Mouse (Mus musculus): ENCODE data around the gene Nelfe. TPM values are rescaled to one million over a fixed set of nuclear protein-coding genes. Genes with fewer than 3 reads are reported as not detected.
"Not testable (repeated sequence)": the region's sequence is repeated elsewhere in the genome, so short reads cannot be mapped to it uniquely, and the experiment has no call there.

Gene Nelfe
- polyA plus RNA-seq, 2 experiments = 37.5 to 42.7 TPM

DNA sequence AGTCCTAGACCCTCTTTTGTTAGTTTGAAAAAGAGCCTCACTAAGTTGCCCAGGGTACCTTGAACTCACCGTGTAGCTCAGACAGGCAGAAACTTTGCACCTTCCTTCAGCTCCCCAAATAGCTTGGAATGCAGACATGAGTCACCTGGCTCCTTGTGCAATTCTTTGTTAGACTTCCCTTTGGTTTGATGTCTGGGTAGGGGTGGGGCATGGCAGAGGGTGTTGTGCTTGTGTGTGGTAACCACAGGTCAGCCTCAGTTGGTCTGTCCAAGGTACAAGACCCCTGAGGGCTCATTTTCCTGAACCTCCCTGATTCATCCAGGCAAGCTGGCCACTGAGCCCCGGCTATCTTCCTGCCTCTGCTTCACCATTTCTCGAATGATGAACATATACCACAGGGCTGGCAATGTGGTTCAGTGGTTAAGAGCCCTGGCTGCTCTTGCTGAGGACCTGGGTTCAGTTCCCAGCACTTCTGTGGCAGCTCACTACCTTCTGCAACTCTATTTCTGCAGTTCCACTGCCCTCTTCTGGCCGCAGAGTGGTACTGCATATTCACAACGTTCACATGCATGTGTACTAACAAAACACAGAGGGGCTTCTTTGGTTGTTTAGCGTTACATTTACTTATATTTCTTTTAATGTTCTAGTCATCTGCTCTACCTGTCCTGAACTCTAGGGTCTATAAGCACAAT is 45.2 kb upstream of the Nelfe start:
- H3K27me3 ChIP-seq (ENCODE audit: control insufficient read depth, insufficient read depth, low read length) = no peaks in the 10 kb centered on the region
- peaks cover 2% of the 10 kb centered on the region; the same call in 1 of the 2 replicates for H3K9me3 ChIP-seq (ENCODE audit: control insufficient read depth, low read length)
- no peak overlapping the region for H3K4me3 ChIP-seq (ENCODE audit: insufficient read depth in 1 of 2, low read depth in 2 of 2, low read length in 2 of 2)
- no peak for ATAC-seq (ENCODE audit: insufficient read depth)
- H3K4me2 ChIP-seq (ENCODE audit: low read depth) = no peak overlapping the region
- no peak for DNase-seq (ENCODE audit: low read depth in 3 of 3, low spot score in 3 of 3)
- H3K4me1 ChIP-seq (replicated peaks; ENCODE audit: control insufficient read depth in 2 of 2, insufficient read depth in 2 of 2, low read length in 1 of 2) = peaks cover 0 to 3% of the 10 kb centered on the region in 2 experiments; a peak in 2 of 4 replicates
- 62% methylated on average over 6 of the region's 6 CpGs for WGBS (ENCODE audit: insufficient replicate concordance)
- TF ChIP-seq CTCF (IDR thresholded peaks at IDR 0.05; ENCODE audit: low read depth) = peak; percentile 70
- no peak for TF ChIP-seq EP300 (IDR thresholded peaks at IDR 0.05; ENCODE audit: low read depth)
- H3K36me3 ChIP-seq (replicated peaks; ENCODE audit: control insufficient read depth, insufficient read depth, low read depth) = no peaks in the 10 kb centered on the region
- no peak overlapping the region for H3K27ac ChIP-seq
- no peak overlapping the region for H3K9ac ChIP-seq (replicated peaks)

DNA sequence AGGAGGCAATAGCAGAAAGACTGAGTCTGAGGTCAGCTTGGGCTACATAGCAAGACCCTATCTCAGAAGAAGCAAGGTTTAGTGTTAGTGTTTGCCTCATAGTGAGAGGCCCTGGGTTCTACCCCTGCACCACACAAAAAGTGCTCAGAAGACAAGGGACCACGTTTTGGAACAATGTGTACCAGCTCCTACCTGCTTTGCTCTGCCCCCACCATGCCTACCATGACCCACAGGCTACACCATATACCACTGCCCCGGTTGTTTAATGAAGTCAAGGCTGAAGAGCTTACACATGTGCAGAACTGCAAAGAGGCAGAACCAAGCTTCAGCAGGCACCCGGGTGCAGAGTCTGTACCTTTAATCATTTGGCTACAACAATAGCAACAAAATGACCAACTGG is 43.0 kb upstream of the Nelfe start:
- H3K4me1 ChIP-seq (replicated peaks; ENCODE audit: control insufficient read depth in 2 of 2, insufficient read depth in 2 of 2, low read length in 1 of 2) = peaks cover 0 to 3% of the 10 kb centered on the region in 2 experiments; a peak in 2 of 4 replicates
- 41% methylated on average over 3 of the region's 3 CpGs for WGBS (ENCODE audit: insufficient replicate concordance)
- H3K36me3 ChIP-seq (replicated peaks; ENCODE audit: control insufficient read depth, insufficient read depth, low read depth) = no peaks in the 10 kb centered on the region
- H3K9me3 ChIP-seq (ENCODE audit: control insufficient read depth, low read length) = peaks cover 2% of the 10 kb centered on the region; the same call in 1 of the 2 replicates
- no peak overlapping the region for H3K27ac ChIP-seq
- ATAC-seq (ENCODE audit: insufficient read depth) (no peak), DNase-seq (ENCODE audit: low read depth in 3 of 3, low spot score in 3 of 3) (no peak)
- H3K4me3 ChIP-seq (ENCODE audit: insufficient read depth in 1 of 2, low read depth in 2 of 2, low read length in 2 of 2) = no peak overlapping the region
- H3K27me3 ChIP-seq (ENCODE audit: control insufficient read depth, insufficient read depth, low read length) = no peaks in the 10 kb centered on the region
- no peak overlapping the region for H3K4me2 ChIP-seq (ENCODE audit: low read depth)
- H3K9ac ChIP-seq (replicated peaks) = no peak overlapping the region
- TF ChIP-seq EP300 (IDR thresholded peaks at IDR 0.05; ENCODE audit: low read depth) (no peak), CTCF (IDR thresholded peaks at IDR 0.05; ENCODE audit: low read depth) (no peak)

DNA sequence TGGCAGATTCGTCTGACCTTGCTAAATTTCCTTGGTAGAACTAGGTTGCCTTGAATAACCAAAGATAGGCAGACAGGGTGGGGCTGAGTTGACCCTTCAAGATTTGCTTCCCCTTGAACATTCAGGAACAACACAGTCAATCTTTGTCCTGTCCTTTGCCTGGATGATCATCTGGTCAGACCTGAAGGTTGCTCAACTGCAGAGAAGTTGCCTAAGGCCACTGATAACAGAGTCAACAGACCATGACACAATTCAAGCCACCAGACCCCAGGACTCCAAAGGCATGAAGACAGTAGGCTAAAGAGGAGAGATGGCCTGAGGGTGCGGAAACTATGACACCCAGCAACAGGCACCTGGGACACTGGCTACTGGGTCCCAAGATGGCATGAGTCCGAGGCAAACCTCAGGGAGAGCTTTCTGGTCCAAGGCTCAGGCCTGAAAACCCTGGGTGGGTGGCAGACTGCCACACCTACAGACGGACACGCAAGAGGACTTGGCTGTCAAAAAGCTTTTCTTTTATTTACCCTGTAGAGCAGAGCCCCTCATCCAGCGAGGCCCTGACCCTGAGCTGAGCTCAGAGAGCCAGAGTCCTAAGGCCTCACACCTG is 41.5 kb upstream of the Nelfe start:
- Histone ChIP-seq H3K9ac (replicated peaks) (no peak overlapping the region), H3K36me3 (replicated peaks; ENCODE audit: control insufficient read depth, insufficient read depth, low read depth) (no peaks in the 10 kb centered on the region), H3K4me2 (ENCODE audit: low read depth) (no peak overlapping the region), H3K27ac (no peak overlapping the region), H3K4me1 (replicated peaks; ENCODE audit: control insufficient read depth in 2 of 2, insufficient read depth in 2 of 2, low read length in 1 of 2) (peaks cover 0 to 3% of the 10 kb centered on the region in 2 experiments; a peak in 2 of 4 replicates), H3K4me3 (ENCODE audit: insufficient read depth in 1 of 2, low read depth in 2 of 2, low read length in 2 of 2) (no peak overlapping the region), H3K27me3 (ENCODE audit: control insufficient read depth, insufficient read depth, low read length) (no peaks in the 10 kb centered on the region), H3K9me3 (ENCODE audit: control insufficient read depth, low read length) (peaks cover 2% of the 10 kb centered on the region; the same call in 1 of the 2 replicates)
- WGBS (ENCODE audit: insufficient replicate concordance) = 50% methylated on average over 6 of the region's 6 CpGs
- TF ChIP-seq EP300 (IDR thresholded peaks at IDR 0.05; ENCODE audit: low read depth) (no peak), CTCF (IDR thresholded peaks at IDR 0.05; ENCODE audit: low read depth) (no peak)
- DNase-seq (ENCODE audit: low read depth in 3 of 3, low spot score in 3 of 3) (peak in 2 of 3 experiments; percentile 4 to 13), ATAC-seq (ENCODE audit: insufficient read depth) (peak; percentile 63)

DNA sequence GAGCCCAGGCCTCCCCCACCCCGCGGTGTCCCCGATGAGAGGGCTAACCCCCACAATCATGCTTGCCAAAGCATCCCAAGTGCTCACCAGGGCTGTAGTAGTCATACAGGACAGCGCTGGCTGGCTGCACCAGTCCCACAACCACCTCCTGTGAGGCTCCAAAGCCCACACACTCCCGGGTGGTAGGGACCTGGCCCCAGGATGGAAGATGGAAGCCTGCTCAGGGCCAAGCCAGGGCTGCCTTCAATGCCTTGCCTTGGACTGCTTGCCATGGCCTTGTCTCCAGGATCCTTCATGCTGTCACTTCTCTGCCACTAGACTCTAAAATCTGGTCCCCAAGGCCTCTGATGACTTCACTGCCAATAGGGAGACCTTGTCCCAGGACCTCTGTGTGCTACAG is 39.8 kb upstream of the Nelfe start:
- not testable (repeated sequence) for H3K27ac ChIP-seq; H3K9me3 ChIP-seq (ENCODE audit: control insufficient read depth, low read length); H3K4me1 ChIP-seq (replicated peaks; ENCODE audit: control insufficient read depth in 2 of 2, insufficient read depth in 2 of 2, low read length in 1 of 2); H3K4me2 ChIP-seq (ENCODE audit: low read depth); H3K4me3 ChIP-seq (ENCODE audit: insufficient read depth in 1 of 2, low read depth in 2 of 2, low read length in 2 of 2); DNase-seq (ENCODE audit: low read depth in 3 of 3, low spot score in 3 of 3); H3K9ac ChIP-seq (replicated peaks); ATAC-seq (ENCODE audit: insufficient read depth); H3K36me3 ChIP-seq (replicated peaks; ENCODE audit: control insufficient read depth, insufficient read depth, low read depth); H3K27me3 ChIP-seq (ENCODE audit: control insufficient read depth, insufficient read depth, low read length)
- 63% methylated on average over 5 of the region's 5 CpGs for WGBS (ENCODE audit: insufficient replicate concordance)

DNA sequence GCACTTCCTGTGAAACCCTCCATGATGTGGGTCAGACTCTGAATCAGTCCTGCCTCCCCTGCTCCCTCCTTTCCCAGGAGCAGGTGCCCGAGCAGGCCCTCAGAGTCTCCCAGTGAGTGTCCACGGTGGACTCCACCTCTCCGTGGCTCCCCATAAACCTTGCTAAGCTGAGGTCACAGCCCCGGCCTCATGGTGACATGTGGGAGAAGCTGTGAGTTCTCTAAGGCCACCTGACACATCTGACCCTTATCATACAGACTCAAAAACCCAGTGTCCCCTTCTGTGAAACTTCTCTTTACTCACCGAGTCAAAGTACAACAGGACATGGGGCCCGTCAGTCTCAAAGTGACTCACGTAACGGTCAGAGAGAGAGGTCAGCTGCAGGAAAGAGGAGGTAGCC is 39.4 kb upstream of the Nelfe start:
- not testable (repeated sequence) for H3K9me3 ChIP-seq (ENCODE audit: control insufficient read depth, low read length); H3K4me2 ChIP-seq (ENCODE audit: low read depth); H3K9ac ChIP-seq (replicated peaks); H3K4me1 ChIP-seq (replicated peaks; ENCODE audit: control insufficient read depth in 2 of 2, insufficient read depth in 2 of 2, low read length in 1 of 2); H3K27me3 ChIP-seq (ENCODE audit: control insufficient read depth, insufficient read depth, low read length); H3K36me3 ChIP-seq (replicated peaks; ENCODE audit: control insufficient read depth, insufficient read depth, low read depth); H3K4me3 ChIP-seq (ENCODE audit: insufficient read depth in 1 of 2, low read depth in 2 of 2, low read length in 2 of 2); H3K27ac ChIP-seq; DNase-seq (ENCODE audit: low read depth in 3 of 3, low spot score in 3 of 3)
- 0 out of 2 replicates have a peak, but pooled peaks have one; percentile 17 for ATAC-seq (ENCODE audit: insufficient read depth)
- 57% methylated on average over 8 of the region's 8 CpGs for WGBS (ENCODE audit: insufficient replicate concordance)

Measured in liver, embryonic 14.5 days (tissue).